Mouse (Mus musculus) neural tube, embryonic 15.5 days (tissue): ENCODE measurements around the gene Prrg2. TPM values are rescaled to one million over a fixed set of nuclear protein-coding genes. Genes with fewer than 3 reads are reported as not detected.

Source experiments
- ATAC-seq: fragments of 200-750 bp; cut with Nextera tagmentation; 2 replicates; pipeline ENCODE4 v1.8.0; 2017; ENCODE audit warnings: mild to moderate bottlenecking, moderate TSS enrichment, moderate library complexity; ENCODE audit not compliant: low FRiP score
- H3K27ac ChIP-seq: fragments of 300-500 bp; sonication (generic); replicated peaks from 2 replicates; pipeline ENCODE4 v1.5.1; 2015; ENCODE audit warnings: mild to moderate bottlenecking, inconsistent platforms
- H3K27me3 ChIP-seq: fragments of 300-500 bp; sonication (generic); replicated peaks from 2 replicates; pipeline ENCODE4 v1.6.1; 2015; ENCODE audit warnings: inconsistent platforms
- H3K36me3 ChIP-seq: fragments of 300-500 bp; sonication (generic); 2 replicates; pipeline ENCODE4 v1.6.1; 2015; ENCODE audit warnings: inconsistent platforms
- H3K4me1 ChIP-seq: fragments of 300-500 bp; sonication (generic); 2 replicates; pipeline ENCODE4 v1.6.1; 2015; ENCODE audit warnings: inconsistent platforms
- H3K4me2 ChIP-seq: fragments of 300-500 bp; sonication (generic); 2 replicates; pipeline ENCODE4 v1.6.1; 2015; ENCODE audit warnings: inconsistent platforms, mild to moderate bottlenecking, moderate library complexity
- H3K4me3 ChIP-seq: fragments of 300-500 bp; sonication (generic); replicated peaks from 2 replicates; pipeline ENCODE4 v1.5.1; 2015; ENCODE audit warnings: mild to moderate bottlenecking, inconsistent platforms
- H3K9ac ChIP-seq: fragments of 300-500 bp; sonication (generic); replicated peaks from 2 replicates; pipeline ENCODE4 v1.6.1; 2015; ENCODE audit warnings: mild to moderate bottlenecking, inconsistent platforms
- H3K9me3 ChIP-seq: fragments of 300-500 bp; sonication (generic); replicated peaks from 2 replicates; pipeline ENCODE4 v1.6.1; 2016; ENCODE audit warnings: inconsistent platforms
- WGBS: fragments of 180-500 bp; shearing (Covaris S2); methylation state at CpG from one replicate; pipeline ENCODE4 v1.1.7; 2015; ENCODE audit warnings: mixed read lengths; 5-methylcytosine and 5-hydroxymethylcytosine counted together
- microRNA-seq: library from miRNA; unstranded; fragments of <30 nt; microRNA quantifications from one replicate; pipeline ENCODE4, GENCODE M21; 2017
- polyA plus RNA-seq: library from polyadenylated mRNA; unstranded; fragments of >200 nt; fragmentation: Nextera tagmentation; extraction: Ambion mirVana; gene quantifications from 2 replicates; pipeline ENCODE4 v1.2.1, GENCODE M21; 2015

Prrg2 gene
- polyA plus RNA-seq, 1 experiment from 2014 or later: 16.5 TPM

- Histone ChIP-seq H3K4me1 (peaks cover 44% of the 10 kb centered on the region), H3K4me2 (no peak overlapping the region), H3K27ac (no peak overlapping the region), H3K27me3 (no peaks in the 10 kb centered on the region), H3K36me3 (peaks cover 51% of the 10 kb centered on the region), H3K4me3 (no peak overlapping the region), H3K9me3 (no peaks in the 10 kb centered on the region), H3K9ac (no peak overlapping the region)
- no peak for ATAC-seq
- WGBS: 96% methylated on average over 16 of the region's 16 CpGs
Measured at GRCm38 (mm10) chr7:45013366-45014095, 48.9 kb downstream of the Prrg2 start.

GRCm38 (mm10) chr7:45012824-45013223, 49.7 kb downstream of the Prrg2 start:
- no peak overlapping the region for H3K4me2 ChIP-seq
- no peaks in the 10 kb centered on the region for H3K27me3 ChIP-seq
- H3K9me3 ChIP-seq: no peaks in the 10 kb centered on the region
- 84% methylated on average over 4 of the region's 4 CpGs for WGBS
- peaks cover 39% of the 10 kb centered on the region for H3K4me1 ChIP-seq
- ATAC-seq: no peak
- H3K4me3 ChIP-seq: no peak overlapping the region
- H3K36me3 ChIP-seq: peaks cover 58% of the 10 kb centered on the region
- H3K27ac ChIP-seq: no peak overlapping the region
- H3K9ac ChIP-seq: no peak overlapping the region

DNA sequence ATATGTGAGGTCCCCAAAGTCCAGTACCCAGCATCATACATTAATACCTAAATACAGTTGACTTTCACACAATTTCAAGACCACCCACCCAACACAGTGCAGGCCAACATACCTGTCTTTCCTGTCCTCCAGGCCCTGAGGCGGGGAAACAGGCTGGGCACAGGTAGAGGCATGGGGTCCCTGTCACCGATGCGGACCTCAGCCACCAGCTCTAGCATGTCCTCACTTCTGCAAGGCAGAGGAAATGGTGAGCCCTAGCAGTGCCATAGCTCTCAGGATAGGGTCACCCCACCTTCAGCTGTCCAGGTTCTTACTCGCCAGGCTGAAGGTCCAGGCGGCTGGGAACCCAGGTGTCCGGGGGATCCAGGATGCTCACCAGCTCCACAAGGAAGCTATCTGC, 50.5 kb downstream of the Prrg2 start:
- 99% methylated on average over 6 of the region's 6 CpGs for WGBS
- Histone ChIP-seq H3K27ac (no peak overlapping the region), H3K36me3 (peaks cover 66% of the 10 kb centered on the region), H3K4me2 (no peak overlapping the region), H3K4me1 (peaks cover 33% of the 10 kb centered on the region), H3K4me3 (no peak overlapping the region), H3K9ac (no peak overlapping the region), H3K9me3 (no peaks in the 10 kb centered on the region), H3K27me3 (no peaks in the 10 kb centered on the region)
- no peak for ATAC-seq

DNA sequence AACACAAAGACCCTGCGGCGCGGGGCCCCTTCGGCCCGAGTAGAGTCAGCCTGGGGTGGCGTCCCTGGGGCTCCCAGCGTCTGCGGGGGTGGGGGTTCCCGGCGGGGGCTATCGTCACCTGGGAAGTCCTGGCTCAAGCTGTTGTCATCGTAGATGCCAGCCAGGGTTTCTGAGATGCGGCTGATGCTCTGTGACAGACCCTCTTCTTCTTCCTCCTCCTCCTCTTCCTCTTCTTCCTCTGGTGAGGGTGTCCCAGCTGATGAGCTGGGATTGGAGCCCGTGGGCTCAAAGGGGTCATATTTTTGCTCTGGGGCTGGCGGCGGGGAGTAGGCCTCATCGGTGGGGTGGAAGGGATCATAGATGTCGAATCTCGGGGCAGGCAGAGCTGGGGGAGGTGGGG, 54.1 kb downstream of the Prrg2 start:
- Histone ChIP-seq H3K9me3 (no peaks in the 10 kb centered on the region), H3K4me3 (no peak overlapping the region), H3K36me3 (peaks cover 94% of the 10 kb centered on the region), H3K4me1 (peaks cover 7% of the 10 kb centered on the region; the same call in 1 of the 2 replicates), H3K27ac (no peak overlapping the region), H3K9ac (no peak overlapping the region), H3K27me3 (no peaks in the 10 kb centered on the region), H3K4me2 (no peak overlapping the region)
- no peak for ATAC-seq
- WGBS: 95% methylated on average over 19 of the region's 19 CpGs

- H3K36me3 ChIP-seq: peaks cover 94% of the 10 kb centered on the region
- H3K9ac ChIP-seq: no peak overlapping the region
- ATAC-seq: no peak
- no peaks in the 10 kb centered on the region for H3K9me3 ChIP-seq
- no peak overlapping the region for H3K4me3 ChIP-seq
- no peak overlapping the region for H3K27ac ChIP-seq
- H3K4me1 ChIP-seq: 0 out of 2 replicates have a peak, but pooled peaks cover 1% of the 10 kb centered on the region
- no peak overlapping the region for H3K4me2 ChIP-seq
- WGBS: 96% methylated on average over 30 of the region's 30 CpGs
- H3K27me3 ChIP-seq: no peaks in the 10 kb centered on the region
Measured at GRCm38 (mm10) chr7:45007846-45008245, 54.6 kb downstream of the Prrg2 start.

DNA sequence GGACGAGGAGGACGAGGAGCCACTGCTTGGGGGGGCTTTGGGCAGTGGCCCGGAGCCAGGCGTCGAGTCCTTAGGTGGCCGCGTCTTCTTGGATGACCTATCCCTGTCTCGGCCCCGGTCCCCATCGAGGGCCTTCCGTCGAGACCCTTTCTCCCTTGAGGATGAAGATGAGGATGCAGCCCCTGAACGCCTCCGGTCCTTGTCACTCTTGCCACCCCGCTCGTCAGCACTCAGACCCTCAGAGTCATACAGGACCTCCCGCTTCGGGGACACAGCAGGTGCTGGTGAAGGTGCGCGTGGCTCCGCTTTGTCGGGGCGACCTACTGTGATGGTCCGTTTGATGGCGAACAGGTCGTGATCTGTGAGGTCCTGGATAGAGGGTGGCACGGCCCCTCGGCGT, 55.3 kb downstream of the Prrg2 start:
- Histone ChIP-seq H3K4me2 (no peak overlapping the region), H3K27ac (no peak overlapping the region), H3K36me3 (peaks cover 94% of the 10 kb centered on the region), H3K27me3 (no peaks in the 10 kb centered on the region), H3K4me3 (no peak overlapping the region), H3K9ac (no peak overlapping the region), H3K9me3 (no peaks in the 10 kb centered on the region), H3K4me1 (no peaks in the 10 kb centered on the region)
- no peak for ATAC-seq
- 97% methylated on average over 29 of the region's 29 CpGs for WGBS

GRCm38 (mm10) chr7:45006503-45006902, 56.0 kb downstream of the Prrg2 start:
- H3K27me3 ChIP-seq: no peaks in the 10 kb centered on the region
- no peaks in the 10 kb centered on the region for H3K9me3 ChIP-seq
- H3K9ac ChIP-seq: no peak overlapping the region
- no peak overlapping the region for H3K4me2 ChIP-seq
- H3K4me3 ChIP-seq: no peak overlapping the region
- H3K4me1 ChIP-seq: no peaks in the 10 kb centered on the region
- no peak overlapping the region for H3K27ac ChIP-seq
- H3K36me3 ChIP-seq: peaks cover 94% of the 10 kb centered on the region
- ATAC-seq: no peak
- WGBS: 98% methylated on average over 12 of the region's 12 CpGs

DNA sequence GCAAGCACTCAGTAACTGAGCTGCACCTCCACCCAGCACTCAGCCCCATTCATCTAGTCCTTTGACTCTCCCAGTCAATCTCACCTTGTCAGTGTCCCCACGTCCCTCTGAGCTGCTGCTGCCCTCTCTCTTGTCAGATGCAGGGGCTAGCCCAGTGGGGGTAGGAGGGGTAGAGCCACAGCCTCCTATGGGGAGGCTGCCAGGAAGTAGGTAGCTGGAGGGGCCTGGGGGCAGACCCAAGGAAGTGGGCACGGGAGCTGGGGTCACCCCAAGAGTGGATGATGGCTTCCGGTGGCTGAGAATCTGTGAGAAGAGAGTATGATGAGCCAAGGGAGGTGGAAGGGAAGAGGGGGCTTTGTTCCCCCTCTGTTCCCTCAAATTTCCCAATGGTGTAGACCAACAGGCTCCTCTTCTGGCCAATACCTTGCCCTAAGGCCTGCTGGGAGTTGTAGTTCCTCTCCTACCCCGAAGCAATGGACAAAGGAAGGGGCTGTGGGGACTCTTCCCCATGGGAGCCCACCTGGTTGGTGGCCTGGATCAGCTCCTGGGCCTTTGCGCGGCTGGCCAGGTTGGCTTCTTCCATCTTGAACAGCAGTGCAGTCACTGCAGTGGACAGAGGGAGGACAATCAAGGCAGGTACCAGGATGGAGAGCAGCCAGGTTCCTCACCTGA, 57.0 kb downstream of the Prrg2 start:
- H3K9me3 ChIP-seq: no peaks in the 10 kb centered on the region
- no peak overlapping the region for H3K4me3 ChIP-seq
- H3K4me2 ChIP-seq: no peak overlapping the region
- H3K36me3 ChIP-seq: peaks cover 98% of the 10 kb centered on the region
- no peak for ATAC-seq
- H3K4me1 ChIP-seq: 0 out of 2 replicates have a peak, but pooled peaks cover 3% of the 10 kb centered on the region
- 93% methylated on average over 6 of the region's 6 CpGs for WGBS
- H3K27ac ChIP-seq: no peak overlapping the region
- no peaks in the 10 kb centered on the region for H3K27me3 ChIP-seq
- no peak overlapping the region for H3K9ac ChIP-seq

GRCm38 (mm10) chr7:45004546-45004945, 57.9 kb downstream of the Prrg2 start:
- Histone ChIP-seq H3K4me3 (no peak overlapping the region), H3K27ac (no peak overlapping the region), H3K36me3 (peaks cover 91% of the 10 kb centered on the region), H3K4me2 (no peak overlapping the region), H3K27me3 (no peaks in the 10 kb centered on the region), H3K9me3 (no peaks in the 10 kb centered on the region), H3K4me1 (peaks cover 7% of the 10 kb centered on the region), H3K9ac (no peak overlapping the region)
- no peak for ATAC-seq
- 73% methylated on average over 3 of the region's 3 CpGs for WGBS

Small RNA genes within 50 kb of the gene (microRNA-seq; reads per million reads assigned to microRNA genes)
- gene Mir7054: not detected

Other genes starting within 250 kb of the Prrg2 start
- 40.7 and 58.0 TPM in 2 replicates for gene Nup62, start 246.6 kb downstream of the Prrg2 start, polyA plus RNA-seq
- 0.78 and 4.7 TPM in 2 replicates for gene Il4i1, start 246.3 kb downstream of the Prrg2 start, polyA plus RNA-seq
- 3.6 and 4.1 TPM in 2 replicates for gene Atf5, start 246.0 kb downstream of the Prrg2 start, polyA plus RNA-seq
- 89.9 and 92.0 TPM in 2 replicates for gene Akt1s1, start 213.7 kb downstream of the Prrg2 start, polyA plus RNA-seq
- gene Tbc1d17, start 213.6 kb downstream of the Prrg2 start, polyA plus RNA-seq: 105 and 110 TPM in 2 replicates
- 29.2 and 29.6 TPM in 2 replicates for gene Pnkp, start 205.5 kb downstream of the Prrg2 start, polyA plus RNA-seq
- 433 and 459 TPM in 2 replicates for gene Ptov1, start 192.9 kb downstream of the Prrg2 start, polyA plus RNA-seq
- gene Med25, start 170.0 kb downstream of the Prrg2 start, polyA plus RNA-seq: 136 and 141 TPM in 2 replicates
- gene Fuz, start 166.6 kb downstream of the Prrg2 start, polyA plus RNA-seq: 15.1 and 15.8 TPM in 2 replicates
- gene Ap2a1, start 133.2 kb downstream of the Prrg2 start, polyA plus RNA-seq: 122 and 126 TPM in 2 replicates
- gene Tsks, start 119.5 kb downstream of the Prrg2 start, polyA plus RNA-seq: 0.14 and 0.24 TPM in 2 replicates
- 55.5 and 59.0 TPM in 2 replicates for gene Cpt1c, start 87.8 kb downstream of the Prrg2 start, polyA plus RNA-seq
- gene Prmt1, start 76.1 kb downstream of the Prrg2 start, polyA plus RNA-seq: 605 and 615 TPM in 2 replicates
- 56.8 and 70.2 TPM in 2 replicates for gene Irf3, start 65.0 kb downstream of the Prrg2 start, polyA plus RNA-seq
- gene Bcl2l12, start 64.0 kb downstream of the Prrg2 start, polyA plus RNA-seq: 9.8 and 19.8 TPM in 2 replicates
- 43.3 and 46.1 TPM in 2 replicates for gene Scaf1, start 46.3 kb downstream of the Prrg2 start, polyA plus RNA-seq
- 14.2 and 24.2 TPM in 2 replicates for gene Rras, start 44.7 kb downstream of the Prrg2 start, polyA plus RNA-seq
- gene Prr12, start 9.8 kb downstream of the Prrg2 start, polyA plus RNA-seq: 11.4 and 12.3 TPM in 2 replicates
- 65.8 and 66.5 TPM in 2 replicates for gene Nosip, start 248 bp downstream of the Prrg2 start, polyA plus RNA-seq
- gene Rcn3, start 29.5 kb upstream of the Prrg2 start, polyA plus RNA-seq: 112 and 118 TPM in 2 replicates
- 33.8 and 42.7 TPM in 2 replicates for gene Fcgrt, start 41.2 kb upstream of the Prrg2 start, polyA plus RNA-seq
- 759 and 947 TPM in 2 replicates for gene Rps11, start 61.8 kb upstream of the Prrg2 start, polyA plus RNA-seq
- gene Rpl13a, start 66.1 kb upstream of the Prrg2 start, polyA plus RNA-seq: 649 and 787 TPM in 2 replicates
- 0.12 and 0.24 TPM in 2 replicates for gene Gm45713, start 73.6 kb upstream of the Prrg2 start, polyA plus RNA-seq
- 1.8 and 3.8 TPM in 2 replicates for gene Flt3l, start 73.8 kb upstream of the Prrg2 start, polyA plus RNA-seq
- gene Pih1d1, start 91.6 kb upstream of the Prrg2 start, polyA plus RNA-seq: 81.7 and 82.9 TPM in 2 replicates
- 19.5 and 26.8 TPM in 2 replicates for gene Aldh16a1, start 91.9 kb upstream of the Prrg2 start, polyA plus RNA-seq
- gene Slc17a7, start 101.3 kb upstream of the Prrg2 start, polyA plus RNA-seq: 0.37 and 0.55 TPM in 2 replicates
- not detected in 2 replicates for gene Gfy, start 116.9 kb upstream of the Prrg2 start, polyA plus RNA-seq
- not detected in 2 replicates for gene Pth2, start 118.3 kb upstream of the Prrg2 start, polyA plus RNA-seq
- 0.36 and 0.60 TPM in 2 replicates for gene Ccdc155, start 142.2 kb upstream of the Prrg2 start, polyA plus RNA-seq
- gene Dkkl1, start 149.5 kb upstream of the Prrg2 start, polyA plus RNA-seq: 15.6 and 17.7 TPM in 2 replicates
- gene Tead2, start 153.1 kb upstream of the Prrg2 start, polyA plus RNA-seq: 28.9 and 44.5 TPM in 2 replicates
- 1.7 and 12.4 TPM in 2 replicates for gene Cd37, start 176.4 kb upstream of the Prrg2 start, polyA plus RNA-seq
- 0.67 and 0.78 TPM in 2 replicates for gene Slc6a16, start 178.4 kb upstream of the Prrg2 start, polyA plus RNA-seq
- not detected in 2 replicates for gene Slc6a21, start 214.8 kb upstream of the Prrg2 start, polyA plus RNA-seq